Mouse (Mus musculus) spleen, adult 2 months (tissue): ENCODE measurements around the gene Cnn1.

Experiments
- CTCF ChIP-seq: fragments of 200-500 bp; IDR thresholded peaks from 2 replicates; pipeline ENCODE4 v1.5.1; 2011; ENCODE audit warnings: mild to moderate bottlenecking, inconsistent platforms; ENCODE audit not compliant: insufficient read depth, insufficient read length, insufficient replicate concordance; ENCODE audit errors: extremely low read depth
- POLR2A ChIP-seq: fragments of 200-500 bp; IDR thresholded peaks from 2 replicates; pipeline ENCODE4 v1.6.1; 2011; ENCODE audit warnings: low read depth, low read length, inconsistent platforms

GRCm38 (mm10) chr9:22089986-22090385 is 9.0 kb upstream of the Cnn1 start:
- TF ChIP-seq POLR2A (no peak), CTCF (no peak)
